Mouse (Mus musculus) adrenal gland, postnatal 36 days (tissue): ENCODE measurements around the gene Hist1h2ad. TPM values are rescaled to one million over a fixed set of nuclear protein-coding genes. Genes with fewer than 3 reads are reported as not detected.
"Not testable (repeated sequence)": the region's sequence is repeated elsewhere in the genome, so short reads cannot be mapped to it uniquely, and the experiment has no call there.

Source experiments
- DNase-seq, 2 experiments: peaks; one replicate each; pipeline ENCODE4 v3.0.0; 2021; ENCODE audit warnings: mixed read lengths in 1 of 2
- long read RNA-seq, 2 experiments: library from polyadenylated mRNA; stranded (forward); transcript quantifications; one replicate each; pipeline ENCODE4 v2.0.0; 2021; ENCODE audit warnings: borderline sequencing depth in 2 of 2
- total RNA-seq, 2 experiments: library from RNA; stranded (reverse); gene quantifications; 2 replicates each; pipeline ENCODE4 v1.2.3; 2021

The Hist1h2ad gene
- total RNA-seq = 10 to 100 TPM in 1 of 2 experiments, 1 to 10 TPM in 1; 8.1 to 13.6 TPM
- long read RNA-seq, experiment 1 = 0 reads
- long read RNA-seq, experiment 2 = 0 reads

- DNase-seq = peak; percentile 78 to 83
These were observed at the start of gene Hist1h2ad, which contains the start of gene Hist1h2bf for GRCm38 (mm10) chr13:23573898-23574524. TSS of gene Hist1h2ad (plus strand) at chr13:23574381. TSS of gene Hist1h2bf (minus strand) at chr13:23574196.

GRCm38 (mm10) chr13:23524654-23525053 is 49.5 kb upstream of the Hist1h2ad start:
- DNase-seq = peak; percentile 84 to 86

GRCm38 (mm10) chr13:23525901-23526300 is 48.3 kb upstream of the Hist1h2ad start:
- no peak for DNase-seq

- DNase-seq = peak; percentile 88 to 92
These were observed 47.9 kb upstream of the Hist1h2ad start for GRCm38 (mm10) chr13:23526312-23526711.

- no peak for DNase-seq
These were observed 45.2 kb upstream of the Hist1h2ad start for GRCm38 (mm10) chr13:23529005-23529404.

GRCm38 (mm10) chr13:23529480-23530165 is 44.6 kb upstream of the Hist1h2ad start:
- DNase-seq = no peak

- peak; percentile 41 to 56 for DNase-seq
These were observed 43.8 kb upstream of the Hist1h2ad start for GRCm38 (mm10) chr13:23530181-23530900.

GRCm38 (mm10) chr13:23530901-23531875 is 43.0 kb upstream of the Hist1h2ad start, which contains the start of gene Hist1h4h:
TSS of gene Hist1h4h (plus strand) at chr13:23531050.
- DNase-seq = peak; percentile 93 to 94

- DNase-seq = no peak
These were observed 41.7 kb upstream of the Hist1h2ad start for GRCm38 (mm10) chr13:23532262-23533075.

GRCm38 (mm10) chr13:23533560-23534367 is 40.4 kb upstream of the Hist1h2ad start, which contains the start of gene Hist1h2af:
TSS of gene Hist1h2af (plus strand) at chr13:23533906.
- peak; percentile 61 to 67 for DNase-seq

GRCm38 (mm10) chr13:23534368-23535131 is 39.6 kb upstream of the Hist1h2ad start:
- DNase-seq = peak in 1 of 2 experiments; percentile 16

- DNase-seq = peak; percentile 85 to 88
These were observed 38.8 kb upstream of the Hist1h2ad start, which contains the start of gene Hist1h3g for GRCm38 (mm10) chr13:23535137-23536075. TSS of gene Hist1h3g (plus strand) at chr13:23535422.

GRCm38 (mm10) chr13:23536076-23536822 is 37.9 kb upstream of the Hist1h2ad start:
- no peak for DNase-seq

GRCm38 (mm10) chr13:23537006-23537710 is 37.0 kb upstream of the Hist1h2ad start:
- no peak for DNase-seq

- no peak for DNase-seq
These were observed 35.9 kb upstream of the Hist1h2ad start for GRCm38 (mm10) chr13:23538249-23538648.

GRCm38 (mm10) chr13:23539821-23540220 is 34.4 kb upstream of the Hist1h2ad start:
- DNase-seq = not testable (repeated sequence)
